Mouse (Mus musculus): ENCODE results near the gene Orai1. TPM values are rescaled to one million over a fixed set of nuclear protein-coding genes. Genes with fewer than 3 reads are reported as not detected.
A peak's percentile ranks its signal among the peaks of the same experiment; 100 is the strongest.

Gene Orai1
- polyA plus RNA-seq, 1 experiment from 2014 or later = 13.0 TPM

DNA sequence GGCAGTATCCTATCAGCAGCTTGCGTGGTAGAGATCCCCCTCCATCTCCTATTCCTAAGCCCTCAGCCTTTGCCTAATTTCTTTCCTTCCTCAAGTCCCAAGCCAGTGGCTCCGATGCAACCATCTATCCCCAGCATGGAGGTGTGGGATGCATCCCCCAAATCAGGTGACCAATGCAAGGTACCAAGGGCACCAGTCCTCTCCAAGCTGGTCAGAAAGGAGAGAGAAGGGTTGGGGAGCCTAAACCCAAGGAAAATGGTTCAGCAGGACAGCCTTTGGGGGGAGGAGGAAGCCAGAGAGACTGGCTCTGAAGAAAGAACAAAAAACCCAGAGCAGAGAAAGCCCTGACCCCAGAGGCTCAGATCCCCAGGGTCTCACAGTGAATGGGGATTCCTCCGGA lies 29.6 kb upstream of the Orai1 start:
- Histone ChIP-seq H3K4me2 (ENCODE audit: low read depth, low read length) (no peak overlapping the region), H3K4me1 (ENCODE audit: control insufficient read depth, insufficient read depth, low read length) (peaks cover 19% of the 10 kb centered on the region), H3K9ac (replicated peaks; ENCODE audit: low read depth, low read length) (no peak overlapping the region), H3K27ac (ENCODE audit: low read depth, low read length) (no peak overlapping the region), H3K27me3 (ENCODE audit: control insufficient read depth, insufficient read depth, low read length) (no peaks in the 10 kb centered on the region), H3K9me3 (ENCODE audit: control insufficient read depth, low read length) (no peaks in the 10 kb centered on the region), H3K36me3 (ENCODE audit: control insufficient read depth, insufficient read depth, low read length) (no peaks in the 10 kb centered on the region), H3K4me3 (ENCODE audit: low read depth, low read length) (no peak overlapping the region)
- WGBS = 61% methylated on average over 3 of the region's 3 CpGs
- ATAC-seq (ENCODE audit: low read depth) = no peak

DNA sequence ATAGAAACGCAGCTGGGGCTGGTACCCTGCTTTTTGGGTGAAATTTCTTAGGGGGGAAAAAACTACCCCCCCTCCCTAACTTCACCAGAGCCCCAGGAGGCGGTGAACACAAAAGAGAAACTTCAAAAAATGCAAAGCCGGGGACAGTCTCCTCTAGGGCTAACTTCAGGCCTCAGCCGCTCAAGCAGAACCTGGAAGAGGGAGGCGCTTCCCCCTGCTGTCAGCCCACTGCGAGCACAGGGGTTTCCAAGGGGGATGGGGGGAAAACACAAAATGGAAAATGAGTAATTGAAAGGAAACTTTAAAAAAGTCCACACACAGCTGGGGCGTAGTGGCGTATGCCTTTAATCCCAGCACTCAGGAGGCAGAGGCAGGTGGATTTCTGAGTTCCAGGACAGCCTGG lies 28.8 kb upstream of the Orai1 start:
- Histone ChIP-seq H3K27me3 (ENCODE audit: control insufficient read depth, insufficient read depth, low read length) (no peaks in the 10 kb centered on the region), H3K4me1 (ENCODE audit: control insufficient read depth, insufficient read depth, low read length) (peaks cover 24% of the 10 kb centered on the region), H3K27ac (ENCODE audit: low read depth, low read length) (no peak overlapping the region), H3K9ac (replicated peaks; ENCODE audit: low read depth, low read length) (no peak overlapping the region), H3K4me2 (ENCODE audit: low read depth, low read length) (no peak overlapping the region), H3K36me3 (ENCODE audit: control insufficient read depth, insufficient read depth, low read length) (no peaks in the 10 kb centered on the region), H3K9me3 (ENCODE audit: control insufficient read depth, low read length) (no peaks in the 10 kb centered on the region), H3K4me3 (ENCODE audit: low read depth, low read length) (no peak overlapping the region)
- no peak for ATAC-seq (ENCODE audit: low read depth)
- WGBS = 28% methylated on average over 8 of the region's 8 CpGs

- Histone ChIP-seq H3K9me3 (ENCODE audit: control insufficient read depth, low read length) (no peaks in the 10 kb centered on the region), H3K36me3 (ENCODE audit: control insufficient read depth, insufficient read depth, low read length) (no peaks in the 10 kb centered on the region), H3K27me3 (ENCODE audit: control insufficient read depth, insufficient read depth, low read length) (no peaks in the 10 kb centered on the region), H3K9ac (replicated peaks; ENCODE audit: low read depth, low read length) (peak overlapping the region; percentile 67), H3K27ac (ENCODE audit: low read depth, low read length) (no peak overlapping the region), H3K4me1 (ENCODE audit: control insufficient read depth, insufficient read depth, low read length) (peaks cover 24% of the 10 kb centered on the region), H3K4me2 (ENCODE audit: low read depth, low read length) (peak overlapping the region; percentile 99), H3K4me3 (ENCODE audit: low read depth, low read length) (peak overlapping the region; percentile 67)
- peak; percentile 19; the same call in 1 of the 2 replicates for ATAC-seq (ENCODE audit: low read depth)
- WGBS = 3% methylated on average over 39 of the region's 39 CpGs
Measured at GRCm38 (mm10) chr5:122987211-122988020, 27.5 kb upstream of the Orai1 start.

GRCm38 (mm10) chr5:122988021-122988751 lies 26.7 kb upstream of the Orai1 start:
- Histone ChIP-seq H3K4me1 (ENCODE audit: control insufficient read depth, insufficient read depth, low read length) (peaks cover 24% of the 10 kb centered on the region), H3K27me3 (ENCODE audit: control insufficient read depth, insufficient read depth, low read length) (no peaks in the 10 kb centered on the region), H3K36me3 (ENCODE audit: control insufficient read depth, insufficient read depth, low read length) (no peaks in the 10 kb centered on the region), H3K27ac (ENCODE audit: low read depth, low read length) (peak overlapping the region; percentile 44; the same call in 1 of the 2 replicates), H3K4me3 (ENCODE audit: low read depth, low read length) (peak overlapping the region; percentile 67), H3K9ac (replicated peaks; ENCODE audit: low read depth, low read length) (peak overlapping the region; percentile 67), H3K9me3 (ENCODE audit: control insufficient read depth, low read length) (no peaks in the 10 kb centered on the region), H3K4me2 (ENCODE audit: low read depth, low read length) (peak overlapping the region; percentile 99)
- under 1% methylated on average over 38 of the region's 41 CpGs for WGBS
- ATAC-seq (ENCODE audit: low read depth) = no peak

GRCm38 (mm10) chr5:122989001-122989525 lies 25.8 kb upstream of the Orai1 start:
- WGBS = 0% methylated on average over 33 of the region's 39 CpGs

GRCm38 (mm10) chr5:122989551-122990330 lies 25.1 kb upstream of the Orai1 start, which contains the start of gene Kdm2b:
Gene Kdm2b, minus strand, starts transcription at chr5:122989823.
- H3K4me3 ChIP-seq (ENCODE audit: low read depth, low read length) = peak within 1 kb of the TSS; percentile 67
- H3K27ac ChIP-seq (ENCODE audit: low read depth, low read length) = peak within 1 kb of the TSS; percentile 60
- H3K4me2 ChIP-seq (ENCODE audit: low read depth, low read length) = peak within 1 kb of the TSS; percentile 99
- no peaks in the 10 kb centered on the region for H3K9me3 ChIP-seq (ENCODE audit: control insufficient read depth, low read length)
- H3K4me1 ChIP-seq (ENCODE audit: control insufficient read depth, insufficient read depth, low read length) = peaks cover 24% of the 10 kb centered on the region
- 2% methylated on average over 15 of the region's 15 CpGs for WGBS
- no peaks in the 10 kb centered on the region for H3K36me3 ChIP-seq (ENCODE audit: control insufficient read depth, insufficient read depth, low read length)
- peak; percentile 47 for ATAC-seq (ENCODE audit: low read depth)
- H3K9ac ChIP-seq (replicated peaks; ENCODE audit: low read depth, low read length) = peak within 1 kb of the TSS; percentile 67
- no peaks in the 10 kb centered on the region for H3K27me3 ChIP-seq (ENCODE audit: control insufficient read depth, insufficient read depth, low read length)

More at GRCm38 (mm10) chr5:122989001-122989525, 25.8 kb upstream of the Orai1 start:
- Histone ChIP-seq H3K4me1 (ENCODE audit: control insufficient read depth, insufficient read depth, low read length) (peaks cover 24% of the 10 kb centered on the region), H3K27me3 (ENCODE audit: control insufficient read depth, insufficient read depth, low read length) (no peaks in the 10 kb centered on the region), H3K36me3 (ENCODE audit: control insufficient read depth, insufficient read depth, low read length) (no peaks in the 10 kb centered on the region), H3K4me3 (ENCODE audit: low read depth, low read length) (peak overlapping the region; percentile 67), H3K27ac (ENCODE audit: low read depth, low read length) (peak overlapping the region; percentile 60), H3K4me2 (ENCODE audit: low read depth, low read length) (peak overlapping the region; percentile 99), H3K9ac (replicated peaks; ENCODE audit: low read depth, low read length) (peak overlapping the region; percentile 67), H3K9me3 (ENCODE audit: control insufficient read depth, low read length) (no peaks in the 10 kb centered on the region)
- ATAC-seq (ENCODE audit: low read depth) = peak; percentile 73

DNA sequence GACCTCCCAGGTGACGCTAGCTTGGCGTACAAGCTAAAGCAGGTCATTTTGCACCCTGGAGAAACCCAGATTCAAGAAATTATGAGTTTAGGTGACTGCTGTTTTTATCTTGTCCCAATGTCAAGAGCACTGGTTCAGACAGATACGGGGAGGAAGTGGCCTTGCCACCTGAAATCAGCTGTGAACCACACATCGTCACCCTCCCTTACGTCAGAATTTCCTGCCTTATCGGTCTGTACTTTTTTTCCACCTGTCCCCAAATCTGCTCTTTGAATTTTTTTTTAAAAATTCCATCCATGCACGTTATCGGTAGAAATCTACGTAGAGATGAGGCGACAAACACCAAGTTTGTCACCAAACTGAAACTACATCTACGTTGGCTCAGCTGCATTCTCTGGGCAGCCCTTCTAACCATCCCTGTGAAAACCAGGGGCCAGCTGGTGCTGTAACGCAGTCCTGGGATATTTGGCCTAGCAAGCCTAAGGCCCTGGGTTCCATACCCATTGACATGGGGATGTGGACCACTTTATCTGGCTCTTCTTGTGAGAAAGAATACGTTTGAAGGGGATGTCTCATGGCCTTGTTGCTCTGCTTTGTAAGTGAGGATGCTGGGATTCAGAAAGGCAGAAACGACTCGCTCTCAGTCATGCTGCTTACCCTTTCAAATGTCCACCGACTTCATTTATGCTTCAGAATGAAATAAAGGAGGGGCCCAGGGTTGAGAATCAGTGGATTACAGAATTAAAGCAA lies 24.3 kb upstream of the Orai1 start:
- Histone ChIP-seq H3K4me3 (ENCODE audit: low read depth, low read length) (peak overlapping the region; percentile 67; the same call in 1 of the 2 replicates), H3K27ac (ENCODE audit: low read depth, low read length) (no peak overlapping the region; the same call in 1 of the 2 replicates), H3K27me3 (ENCODE audit: control insufficient read depth, insufficient read depth, low read length) (no peaks in the 10 kb centered on the region), H3K4me1 (ENCODE audit: control insufficient read depth, insufficient read depth, low read length) (peaks cover 24% of the 10 kb centered on the region), H3K36me3 (ENCODE audit: control insufficient read depth, insufficient read depth, low read length) (no peaks in the 10 kb centered on the region), H3K4me2 (ENCODE audit: low read depth, low read length) (peak overlapping the region; percentile 99), H3K9me3 (ENCODE audit: control insufficient read depth, low read length) (no peaks in the 10 kb centered on the region), H3K9ac (replicated peaks; ENCODE audit: low read depth, low read length) (no peak overlapping the region; the same call in 1 of the 2 replicates)
- no peak for ATAC-seq (ENCODE audit: low read depth)
- WGBS = 14% methylated on average over 16 of the region's 16 CpGs
